Mouse (Mus musculus) midbrain, postnatal 0 days (tissue): Measurements from ENCODE around the gene Lefty2. TPM values are rescaled to one million over a fixed set of nuclear protein-coding genes. Genes with fewer than 3 reads are reported as not detected.
A peak's percentile ranks its signal among the peaks of the same experiment; 100 is the strongest.
"Not testable (repeated sequence)": the region's sequence is repeated elsewhere in the genome, so short reads cannot be mapped to it uniquely, and the experiment has no call there.

ENCODE experiments used
- ATAC-seq: fragments of 200-750 bp; cut with Nextera tagmentation; 2 replicates; pipeline ENCODE4 v1.8.0; 2017; ENCODE audit warnings: moderate number of reproducible peaks, mild to moderate bottlenecking, moderate TSS enrichment, moderate library complexity; ENCODE audit not compliant: low FRiP score
- DNase-seq: peaks from one replicate; pipeline ENCODE4 v3.0.0-alpha.2; 2015; ENCODE audit warnings: low spot score
- H3K27ac ChIP-seq: fragments of 300-500 bp; sonication (generic); 2 replicates; pipeline ENCODE4 v1.5.1; 2014; ENCODE audit warnings: low read depth, mild to moderate bottlenecking, low read length, mixed read lengths
- H3K27me3 ChIP-seq: fragments of 300-500 bp; sonication (generic); 2 replicates; pipeline ENCODE4 v1.6.1; 2014; ENCODE audit warnings: low read length, control low read depth, mixed read lengths; ENCODE audit not compliant: insufficient read depth
- H3K36me3 ChIP-seq: fragments of 300-500 bp; sonication (generic); 2 replicates; pipeline ENCODE4 v1.6.1; 2014; ENCODE audit warnings: low read length, control low read depth, mixed read lengths; ENCODE audit not compliant: insufficient read depth
- H3K4me1 ChIP-seq: fragments of 300-500 bp; sonication (generic); 2 replicates; pipeline ENCODE4 v1.6.1; 2014; ENCODE audit warnings: mild to moderate bottlenecking, control low read depth, antibody characterized with exemption, low read length, mixed read lengths; ENCODE audit not compliant: insufficient read depth
- H3K4me2 ChIP-seq: fragments of 300-500 bp; sonication (generic); 2 replicates; pipeline ENCODE4 v1.6.1; 2014; ENCODE audit warnings: low read depth, mild to moderate bottlenecking, low read length, mixed read lengths; ENCODE audit not compliant: poor library complexity, severe bottlenecking
- H3K4me3 ChIP-seq: fragments of 300-500 bp; sonication (generic); 2 replicates; pipeline ENCODE4 v1.5.1; 2014; ENCODE audit warnings: low read depth, mild to moderate bottlenecking, low read length, moderate library complexity
- H3K9ac ChIP-seq: fragments of 300-500 bp; sonication (generic); replicated peaks from 2 replicates; pipeline ENCODE4 v1.6.1; 2014; ENCODE audit warnings: mild to moderate bottlenecking, low read length, moderate library complexity, mixed read lengths; ENCODE audit not compliant: poor library complexity, severe bottlenecking
- H3K9me3 ChIP-seq: fragments of 300-500 bp; sonication (generic); 2 replicates; pipeline ENCODE4 v1.6.1; 2016; ENCODE audit warnings: low read length, control low read depth
- CTCF ChIP-seq: IDR thresholded peaks from 2 replicates; pipeline ENCODE4 v1.5.1; 2016; ENCODE audit warnings: antibody characterized with exemption, mild to moderate bottlenecking
- WGBS: fragments of 180-500 bp; shearing (Covaris S2); extraction: QIAGEN DNeasy Blood & Tissue Kit; methylation state at CpG from one replicate; pipeline ENCODE4 v1.1.7; 2014; 5-methylcytosine and 5-hydroxymethylcytosine counted together
- polyA plus RNA-seq: library from polyadenylated mRNA; unstranded; fragments of >200 nt; fragmentation: Nextera tagmentation; extraction: Ambion mirVana; gene quantifications from 2 replicates; pipeline ENCODE4 v1.2.1, GENCODE M21; 2015
- total RNA-seq: library from RNA; depleted of rRNA; stranded (reverse); fragments of >200 nt; gene quantifications from 2 replicates; pipeline ENCODE4 v1.2.3, GENCODE M21; 2014

The Lefty2 gene
- total and polyA plus RNA-seq, 2 experiments from 2014 or later = 8.6 to 12.8 TPM

GRCm38 (mm10) chr1:180933659-180934058, 40.8 kb downstream of the Lefty2 start:
- 22% methylated on average over 6 of the region's 6 CpGs for WGBS
- Histone ChIP-seq H3K4me2 (no peak overlapping the region), H3K9ac (no peak overlapping the region), H3K36me3 (no peaks in the 10 kb centered on the region), H3K27me3 (peaks cover 26% of the 10 kb centered on the region), H3K27ac (no peak overlapping the region), H3K4me3 (no peak overlapping the region), H3K4me1 (no peaks in the 10 kb centered on the region), H3K9me3 (no peaks in the 10 kb centered on the region)
- no peak for DNase-seq
- no peak for ATAC-seq
- no peak for TF ChIP-seq CTCF

GRCm38 (mm10) chr1:180934467-180935419, 41.8 kb downstream of the Lefty2 start, which contains the start of gene Lefty1:
Gene Lefty1, plus strand, starts transcription at chr1:180935022.
- no peak within 1 kb of the TSS for H3K4me2 ChIP-seq
- no peak within 1 kb of the TSS for H3K27ac ChIP-seq
- no peaks in the 10 kb centered on the region for H3K4me1 ChIP-seq
- no peak for DNase-seq
- TF ChIP-seq CTCF = no peak
- H3K4me3 ChIP-seq = no peak within 1 kb of the TSS
- H3K9ac ChIP-seq = no peak within 1 kb of the TSS
- H3K9me3 ChIP-seq = no peaks in the 10 kb centered on the region
- ATAC-seq = no peak
- no peaks in the 10 kb centered on the region for H3K36me3 ChIP-seq
- WGBS = 20% methylated on average over 21 of the region's 21 CpGs
- peaks cover 26% of the 10 kb centered on the region for H3K27me3 ChIP-seq

- DNase-seq (peak; percentile 22), ATAC-seq (0 out of 2 replicates have a peak, but pooled peaks have one; percentile 44)
- H3K27me3 ChIP-seq = peaks cover 35% of the 10 kb centered on the region
- 0 out of 2 replicates have a peak overlapping the region, but pooled peaks have one; percentile 2 for H3K4me3 ChIP-seq
- H3K9ac ChIP-seq, H3K4me1 ChIP-seq, H3K9me3 ChIP-seq, H3K36me3 ChIP-seq, H3K27ac ChIP-seq: not testable (repeated sequence)
- WGBS = 5% methylated on average over 32 of the region's 41 CpGs
- H3K4me2 ChIP-seq = peak overlapping the region; percentile 22; the same call in 1 of the 2 replicates
These were observed 43.9 kb downstream of the Lefty2 start for GRCm38 (mm10) chr1:180936610-180937398.

- peaks cover 43% of the 10 kb centered on the region for H3K27me3 ChIP-seq
- WGBS = 16% methylated on average over 13 of the region's 13 CpGs
- not testable (repeated sequence) for ATAC-seq
These were observed 44.7 kb downstream of the Lefty2 start for GRCm38 (mm10) chr1:180937631-180938030.

GRCm38 (mm10) chr1:180938781-180939180, 45.9 kb downstream of the Lefty2 start:
- not testable (repeated sequence) for H3K9me3 ChIP-seq

More at GRCm38 (mm10) chr1:180937631-180938030, 44.7 kb downstream of the Lefty2 start:
- H3K27ac ChIP-seq, H3K36me3 ChIP-seq, H3K9me3 ChIP-seq, H3K4me1 ChIP-seq, DNase-seq, H3K9ac ChIP-seq, H3K4me3 ChIP-seq, H3K4me2 ChIP-seq: not testable (repeated sequence)

More at GRCm38 (mm10) chr1:180938781-180939180, 45.9 kb downstream of the Lefty2 start:
- WGBS = 75% methylated on average over 2 of the region's 2 CpGs
- H3K4me1 ChIP-seq, ATAC-seq, DNase-seq, H3K36me3 ChIP-seq, H3K9ac ChIP-seq, H3K27ac ChIP-seq, H3K4me2 ChIP-seq, H3K4me3 ChIP-seq: not testable (repeated sequence)
- H3K27me3 ChIP-seq = peaks cover 54% of the 10 kb centered on the region
